Mouse (Mus musculus): ENCODE measurements at regions not wholly inside any gene's neighbourhood (a gene's known extent, or its start where the extent isn't known, plus 50 kb on each side); places are given as distances from the start of the nearest gene placed in this dataset.
A peak's percentile ranks its signal among the peaks of the same experiment; 100 is the strongest.

- peak; percentile 33 to 50 for DNase-seq
These were observed 89.1 kb downstream of the Kcnj2 start for GRCm38 (mm10) chr11:111155023-111155422.

GRCm38 (mm10) chr11:111155747-111156146 lies 89.8 kb downstream of the Kcnj2 start:
- no peak for DNase-seq

- no peak for DNase-seq
These were observed 93.3 kb downstream of the Kcnj2 start for GRCm38 (mm10) chr11:111159299-111159698.

- DNase-seq, result no peak
These were observed 98.9 kb downstream of the Kcnj2 start for GRCm38 (mm10) chr11:111164907-111165306.

- peak; percentile 39 to 72 for DNase-seq
These were observed 104.3 kb downstream of the Kcnj2 start for GRCm38 (mm10) chr11:111170174-111170800.

- no peak for DNase-seq
These were observed 107.6 kb downstream of the Kcnj2 start for GRCm38 (mm10) chr11:111173525-111173924.

- DNase-seq, result no peak
These were observed 109.6 kb downstream of the Kcnj2 start for GRCm38 (mm10) chr11:111175566-111175965.

GRCm38 (mm10) chr11:111177516-111177915 lies 111.6 kb downstream of the Kcnj2 start:
- peak; percentile 49 to 74 for DNase-seq

GRCm38 (mm10) chr11:111197422-111197821 lies 131.5 kb downstream of the Kcnj2 start:
- DNase-seq, result no peak

- no peak for DNase-seq
These were observed 134.5 kb downstream of the Kcnj2 start for GRCm38 (mm10) chr11:111200512-111200911.

- DNase-seq, result no peak
These were observed 136.8 kb downstream of the Kcnj2 start for GRCm38 (mm10) chr11:111202780-111203179.

- no peak for DNase-seq
These were observed 144.6 kb downstream of the Kcnj2 start for GRCm38 (mm10) chr11:111210565-111210964.

- DNase-seq, result no peak
These were observed 146.2 kb downstream of the Kcnj2 start for GRCm38 (mm10) chr11:111212038-111212701.

- DNase-seq, result no peak
These were observed 146.9 kb downstream of the Kcnj2 start for GRCm38 (mm10) chr11:111212702-111213328.

GRCm38 (mm10) chr11:111215006-111215405 lies 149.0 kb downstream of the Kcnj2 start:
- DNase-seq, result peak; percentile 19 to 34

- no peak for DNase-seq
These were observed 157.9 kb downstream of the Kcnj2 start for GRCm38 (mm10) chr11:111223834-111224233.

- no peak for DNase-seq
These were observed 161.3 kb downstream of the Kcnj2 start for GRCm38 (mm10) chr11:111227305-111227704.

- DNase-seq, result no peak
These were observed 170.8 kb downstream of the Kcnj2 start for GRCm38 (mm10) chr11:111236741-111237140.

GRCm38 (mm10) chr11:111239784-111240183 lies 173.8 kb downstream of the Kcnj2 start:
- DNase-seq, result no peak

GRCm38 (mm10) chr11:111252226-111252625 lies 186.3 kb downstream of the Kcnj2 start:
- DNase-seq, result no peak

- DNase-seq, result no peak
These were observed 190.6 kb downstream of the Kcnj2 start for GRCm38 (mm10) chr11:111256596-111256995.

GRCm38 (mm10) chr11:111260691-111261383 lies 194.9 kb downstream of the Kcnj2 start:
- no peak for DNase-seq

- DNase-seq, result no peak
These were observed 207.7 kb downstream of the Kcnj2 start for GRCm38 (mm10) chr11:111273651-111274050.
